Mouse (Mus musculus): ENCODE data around the gene Stox2. TPM values are rescaled to one million over a fixed set of nuclear protein-coding genes. Genes with fewer than 3 reads are reported as not detected.

Gene Stox2
- polyA plus RNA-seq, 1 experiment, result 1.4 TPM

GRCm38 (mm10) chr8:47371081-47371480 lies 75.1 kb downstream of the Stox2 start:
- Histone ChIP-seq H3K27ac (ENCODE audit: insufficient read depth, low read depth, low read length) (no peak overlapping the region), H3K36me3 (ENCODE audit: control insufficient read depth, insufficient read depth, low read length) (no peaks in the 10 kb centered on the region), H3K4me3 (ENCODE audit: low read depth, low read length) (no peak overlapping the region), H3K4me1 (ENCODE audit: control insufficient read depth, insufficient read depth, insufficient read length, low read length) (peaks cover 8% of the 10 kb centered on the region; the same call in 1 of the 2 replicates), H3K27me3 (ENCODE audit: control insufficient read depth, insufficient read depth, low read length) (no peaks in the 10 kb centered on the region)
- WGBS, result 81% methylated on average over 3 of the region's 3 CpGs
- no peak for TF ChIP-seq CTCF (IDR thresholded peaks at IDR 0.05; ENCODE audit: extremely low read depth, insufficient read length, insufficient replicate concordance, low read depth, low read length)
- no peak for TF ChIP-seq POLR2A (IDR thresholded peaks at IDR 0.05; ENCODE audit: low read depth, low read length)

GRCm38 (mm10) chr8:47370421-47371080 lies 75.6 kb downstream of the Stox2 start:
- 21% methylated on average over 15 of the region's 15 CpGs for WGBS
- Histone ChIP-seq H3K4me3 (ENCODE audit: low read depth, low read length) (no peak overlapping the region), H3K27me3 (ENCODE audit: control insufficient read depth, insufficient read depth, low read length) (no peaks in the 10 kb centered on the region), H3K27ac (ENCODE audit: insufficient read depth, low read depth, low read length) (no peak overlapping the region), H3K36me3 (ENCODE audit: control insufficient read depth, insufficient read depth, low read length) (no peaks in the 10 kb centered on the region), H3K4me1 (ENCODE audit: control insufficient read depth, insufficient read depth, insufficient read length, low read length) (peaks cover 8% of the 10 kb centered on the region; the same call in 1 of the 2 replicates)
- TF ChIP-seq POLR2A (IDR thresholded peaks at IDR 0.05; ENCODE audit: low read depth, low read length) (no peak), CTCF (IDR thresholded peaks at IDR 0.05; ENCODE audit: extremely low read depth, insufficient read length, insufficient replicate concordance, low read depth, low read length) (peak; percentile 93; the same call in 1 of the 2 replicates)

GRCm38 (mm10) chr8:47369949-47370348 lies 76.2 kb downstream of the Stox2 start:
- TF ChIP-seq POLR2A (IDR thresholded peaks at IDR 0.05; ENCODE audit: low read depth, low read length), result no peak
- TF ChIP-seq CTCF (IDR thresholded peaks at IDR 0.05; ENCODE audit: extremely low read depth, insufficient read length, insufficient replicate concordance, low read depth, low read length), result no peak
- 90% methylated on average over 15 of the region's 15 CpGs for WGBS

GRCm38 (mm10) chr8:47369044-47369769 lies 77.0 kb downstream of the Stox2 start:
- H3K27me3 ChIP-seq (ENCODE audit: control insufficient read depth, insufficient read depth, low read length), result no peaks in the 10 kb centered on the region
- TF ChIP-seq POLR2A (IDR thresholded peaks at IDR 0.05; ENCODE audit: low read depth, low read length), result no peak
- no peak for TF ChIP-seq CTCF (IDR thresholded peaks at IDR 0.05; ENCODE audit: extremely low read depth, insufficient read length, insufficient replicate concordance, low read depth, low read length)
- H3K4me3 ChIP-seq (ENCODE audit: low read depth, low read length), result no peak overlapping the region
- WGBS, result 31% methylated on average over 16 of the region's 16 CpGs
- no peak overlapping the region for H3K27ac ChIP-seq (ENCODE audit: insufficient read depth, low read depth, low read length)
- H3K36me3 ChIP-seq (ENCODE audit: control insufficient read depth, insufficient read depth, low read length), result no peaks in the 10 kb centered on the region
- H3K4me1 ChIP-seq (ENCODE audit: control insufficient read depth, insufficient read depth, insufficient read length, low read length), result peaks cover 8% of the 10 kb centered on the region; the same call in 1 of the 2 replicates

More at GRCm38 (mm10) chr8:47369949-47370348, 76.2 kb downstream of the Stox2 start:
- no peaks in the 10 kb centered on the region for H3K27me3 ChIP-seq (ENCODE audit: control insufficient read depth, insufficient read depth, low read length)
- no peak overlapping the region for H3K27ac ChIP-seq (ENCODE audit: insufficient read depth, low read depth, low read length)
- no peaks in the 10 kb centered on the region for H3K36me3 ChIP-seq (ENCODE audit: control insufficient read depth, insufficient read depth, low read length)
- H3K4me3 ChIP-seq (ENCODE audit: low read depth, low read length), result no peak overlapping the region
- H3K4me1 ChIP-seq (ENCODE audit: control insufficient read depth, insufficient read depth, insufficient read length, low read length), result peaks cover 8% of the 10 kb centered on the region; the same call in 1 of the 2 replicates

DNA sequence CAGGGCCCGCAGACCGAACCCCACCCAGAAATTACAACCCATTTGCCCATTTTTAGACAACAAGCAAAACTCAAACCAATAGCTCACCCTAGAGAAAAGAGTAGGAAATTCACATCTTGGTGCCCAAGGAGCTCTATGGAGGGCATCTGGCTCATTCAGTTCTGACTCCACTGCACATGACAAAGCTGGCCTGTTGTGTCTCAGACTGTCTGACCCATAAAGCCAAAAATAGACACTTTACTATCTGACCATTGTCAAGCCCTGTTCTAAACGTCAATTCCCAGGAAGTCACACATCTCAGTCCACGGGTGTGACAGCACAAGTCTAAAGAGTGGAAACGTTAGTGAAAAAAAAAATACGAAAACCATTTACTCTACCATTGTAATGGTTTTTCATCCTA lies 79.1 kb downstream of the Stox2 start:
- peaks cover 8% of the 10 kb centered on the region; the same call in 1 of the 2 replicates for H3K4me1 ChIP-seq (ENCODE audit: control insufficient read depth, insufficient read depth, insufficient read length, low read length)
- no peaks in the 10 kb centered on the region for H3K27me3 ChIP-seq (ENCODE audit: control insufficient read depth, insufficient read depth, low read length)
- WGBS, result 82% methylated on average over 6 of the region's 6 CpGs
- H3K4me3 ChIP-seq (ENCODE audit: low read depth, low read length), result no peak overlapping the region
- H3K27ac ChIP-seq (ENCODE audit: insufficient read depth, low read depth, low read length), result no peak overlapping the region
- no peaks in the 10 kb centered on the region for H3K36me3 ChIP-seq (ENCODE audit: control insufficient read depth, insufficient read depth, low read length)
- TF ChIP-seq CTCF (IDR thresholded peaks at IDR 0.05; ENCODE audit: extremely low read depth, insufficient read length, insufficient replicate concordance, low read depth, low read length) (no peak), POLR2A (IDR thresholded peaks at IDR 0.05; ENCODE audit: low read depth, low read length) (no peak)

- H3K4me1 ChIP-seq (ENCODE audit: control insufficient read depth, insufficient read depth, insufficient read length, low read length), result no peaks in the 10 kb centered on the region
- TF ChIP-seq CTCF (IDR thresholded peaks at IDR 0.05; ENCODE audit: extremely low read depth, insufficient read length, insufficient replicate concordance, low read depth, low read length) (no peak), POLR2A (IDR thresholded peaks at IDR 0.05; ENCODE audit: low read depth, low read length) (no peak)
- no peaks in the 10 kb centered on the region for H3K36me3 ChIP-seq (ENCODE audit: control insufficient read depth, insufficient read depth, low read length)
- no peak overlapping the region for H3K4me3 ChIP-seq (ENCODE audit: low read depth, low read length)
- 64% methylated on average over 8 of the region's 8 CpGs for WGBS
- H3K27ac ChIP-seq (ENCODE audit: insufficient read depth, low read depth, low read length), result no peak overlapping the region
- H3K27me3 ChIP-seq (ENCODE audit: control insufficient read depth, insufficient read depth, low read length), result no peaks in the 10 kb centered on the region
These were observed 82.9 kb downstream of the Stox2 start for GRCm38 (mm10) chr8:47363271-47363670.

DNA sequence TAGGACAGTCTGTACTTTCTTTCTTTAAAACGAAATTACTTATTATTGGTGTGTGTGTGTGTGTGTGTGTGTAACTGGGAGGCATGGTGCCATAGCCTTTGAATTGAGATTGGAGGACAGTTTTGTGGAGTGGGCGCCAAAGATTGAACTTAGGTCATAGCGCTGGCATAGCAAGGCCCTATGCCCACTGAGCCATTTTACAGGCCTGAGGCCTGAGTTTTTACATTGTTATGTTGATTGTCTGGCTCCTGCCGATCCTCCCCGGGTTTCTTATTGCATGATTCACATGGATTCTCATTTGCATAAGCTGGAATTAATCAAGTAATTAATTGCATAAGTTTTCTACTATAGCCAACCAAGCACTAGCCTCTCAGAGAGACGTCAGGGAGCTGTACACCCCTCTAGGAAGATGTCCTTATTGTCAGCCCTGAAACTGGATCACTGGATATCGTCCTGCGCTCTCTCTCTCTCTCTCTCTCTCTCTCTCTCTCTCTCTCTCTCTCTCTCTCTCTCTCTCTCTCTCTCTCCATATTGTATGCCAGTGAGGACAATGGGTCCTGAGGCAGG lies 90.7 kb downstream of the Stox2 start:
- 86% methylated on average over 8 of the region's 8 CpGs for WGBS
- no peaks in the 10 kb centered on the region for H3K27me3 ChIP-seq (ENCODE audit: control insufficient read depth, insufficient read depth, low read length)

More for the DNA sequence above, 90.7 kb downstream of the Stox2 start:
- TF ChIP-seq CTCF (IDR thresholded peaks at IDR 0.05; ENCODE audit: extremely low read depth, insufficient read length, insufficient replicate concordance, low read depth, low read length) (no peak), POLR2A (IDR thresholded peaks at IDR 0.05; ENCODE audit: low read depth, low read length) (no peak)
- Histone ChIP-seq H3K36me3 (ENCODE audit: control insufficient read depth, insufficient read depth, low read length) (no peaks in the 10 kb centered on the region), H3K27ac (ENCODE audit: insufficient read depth, low read depth, low read length) (no peak overlapping the region), H3K4me3 (ENCODE audit: low read depth, low read length) (no peak overlapping the region), H3K4me1 (ENCODE audit: control insufficient read depth, insufficient read depth, insufficient read length, low read length) (peaks cover 6% of the 10 kb centered on the region; the same call in 1 of the 2 replicates)

Data from small intestine, adult 2 months (tissue).